9 mouse cellular contexts compared by ENCODE assay signal in the genomic region with DNA sequence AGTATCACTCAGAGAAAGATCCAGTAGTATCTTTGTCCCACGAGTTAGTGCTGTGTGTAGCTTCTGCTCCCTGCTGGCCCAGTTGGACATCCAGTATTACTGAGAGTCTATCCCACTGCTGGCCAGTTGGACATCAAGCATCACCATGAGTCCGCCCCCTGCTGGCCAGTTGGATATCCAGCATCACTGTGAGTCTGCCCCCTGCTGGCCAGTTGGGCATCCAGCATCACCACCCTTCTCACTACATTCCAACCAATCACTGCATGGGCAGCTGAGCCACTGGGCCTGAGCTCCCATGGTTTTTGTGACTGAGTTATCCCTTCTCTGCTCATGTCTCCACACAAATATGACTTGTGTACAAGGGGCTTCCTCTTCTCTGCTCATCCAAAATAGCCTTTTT. TPM values are rescaled to one million over a fixed set of nuclear protein-coding genes. Genes with fewer than 3 reads are reported as not detected.
DNase-seq lines count a peak whose midpoint lies in the region; ATAC-seq and TF ChIP-seq lines count a peak whose summit lies in the region.
"Had no signal": no experiment of that assay in that cellular context is flagged by ENCODE, and none has a peak within 500 bp of the region (broad histone marks: within the 10 kb centered on the region; RNA-seq: fewer than 3 reads in every experiment).

No protein-coding gene starts in this region.

- no peak overlapping the region for H3K4me2 ChIP-seq in kidney, embryonic 15.5 days

- H3K9me3 ChIP-seq in kidney, embryonic 15.5 days (replicated peaks), result no peaks in the 10 kb centered on the region
- H3K9me3 ChIP-seq in MEL (replicated peaks; ENCODE audit: insufficient read depth, low read length), result no peaks in the 10 kb centered on the region

- no peaks in the 10 kb centered on the region for H3K27me3 ChIP-seq in kidney, embryonic 15.5 days
- H3K27me3 ChIP-seq in MEL (ENCODE audit: control insufficient read depth in 1 of 2, insufficient read depth in 2 of 2, low read length in 2 of 2), result no peaks in the 10 kb centered on the region

- intact Hi-C loops in gastrocnemius, postnatal 36 days (cut with DNase I), result no loop called here

- no peaks in the 10 kb centered on the region for H3K4me1 ChIP-seq in kidney, embryonic 15.5 days
- no peaks in the 10 kb centered on the region for H3K4me1 ChIP-seq in MEL (ENCODE audit: control insufficient read depth in 1 of 2, insufficient read depth in 2 of 2, low read length in 2 of 2)

- H3K9ac ChIP-seq in kidney, embryonic 15.5 days, result no peak overlapping the region
- no peak overlapping the region for H3K9ac ChIP-seq in MEL (ENCODE audit: control insufficient read depth, low read depth, low read length, poor library complexity, severe bottlenecking)

- TF ChIP-seq POLR2A in MEL (IDR thresholded peaks at IDR 0.05; ENCODE audit: control insufficient read depth in 1 of 2, insufficient read depth in 1 of 2, low read depth in 1 of 2, low read length in 2 of 2, poor library complexity in 1 of 2), result no peak

- TF ChIP-seq RAD21 in MEL (IDR thresholded peaks at IDR 0.05; ENCODE audit: low read depth, low read length), result no peak

- TF ChIP-seq CTCF in MEL (IDR thresholded peaks at IDR 0.05 in 2 of 3, conservative IDR thresholded peaks at IDR 0.05 in 1 of 3; ENCODE audit: control insufficient read depth in 1 of 3, insufficient read depth in 1 of 3, low read depth in 2 of 3, low read length in 3 of 3, poor library complexity in 1 of 3, severe bottlenecking in 1 of 3), result peak; percentile 45 to 95 (median 73)

- WGBS in kidney, embryonic 15.5 days, result 91% methylated on average over 2 of the region's 2 CpGs

- no peak for ATAC-seq in kidney, embryonic 15.5 days (replicated peaks; ENCODE audit: low FRiP score)

- DNase-seq in kidney, adult 9 months, result peak; percentile 16
- DNase-seq in MEL (ENCODE audit: low read depth, low spot score), result peak; percentile 20
- DNase-seq in embryo, embryonic 11 days, result peak; percentile 25
- DNase-seq in lung, postnatal 36 days, result peak; percentile 59
- peak; percentile 52 for DNase-seq in testis, postnatal 14 days (ENCODE audit: low spot score)
- no peak for DNase-seq in ovary, postnatal 36 days (ENCODE audit: low spot score)
- no peak for DNase-seq in gastrocnemius, postnatal 36 days

- TF ChIP-seq EP300 in MEL (IDR thresholded peaks at IDR 0.05; ENCODE audit: low read depth in 1 of 2, low read length in 2 of 2), result no peak

- no peaks in the 10 kb centered on the region for H3K79me2 ChIP-seq in MEL (ENCODE audit: control insufficient read depth, insufficient read depth, low read length, poor library complexity)

- H3K36me3 ChIP-seq in kidney, embryonic 15.5 days, result peaks cover 24% of the 10 kb centered on the region
- H3K36me3 ChIP-seq in MEL (ENCODE audit: control insufficient read depth in 1 of 2, insufficient read depth in 2 of 2, low read length in 2 of 2), result no peaks in the 10 kb centered on the region; a peak in 1 of 4 replicates

- no peak overlapping the region for H3K4me3 ChIP-seq in kidney, embryonic 15.5 days (replicated peaks)
- no peak overlapping the region for H3K4me3 ChIP-seq in MEL (ENCODE audit: control insufficient read depth in 1 of 2, insufficient read depth in 1 of 2, low read depth in 2 of 2, low read length in 2 of 2)

- H3K27ac ChIP-seq in kidney, embryonic 15.5 days, result no peak overlapping the region
- no peak overlapping the region for H3K27ac ChIP-seq in MEL (ENCODE audit: control insufficient read depth, low read depth, low read length)
- H3K27ac ChIP-seq: macrophage had no signal

TF ChIP-seq in MEL, 35 proteins besides CTCF, POLR2A, EP300 and RAD21:
- TF ChIP-seq SMC3 (IDR thresholded peaks at IDR 0.05; ENCODE audit: low read depth, low read length) (peak; percentile 14; the same call in 1 of the 2 replicates), SIN3A (IDR thresholded peaks at IDR 0.05; ENCODE audit: low read length) (no peak)

RNA-seq across cellular contexts. Expression of a gene that starts 33.8 kb away (rescaled TPM):
- 9.3 and 11.5 TPM in 2 replicates for polyA plus RNA-seq in kidney, embryonic 15.5 days (2015; fragmentation: Nextera tagmentation; extraction: Ambion mirVana)
- 1.1 and 1.3 TPM in 2 replicates for total RNA-seq in MEL (2012; rRNA removed)
- 1 to 10 TPM in 1 of 2 experiments, not detected in 1; 1.3 TPM for polyA plus RNA-seq in MEL (2012; ENCODE audit: insufficient read depth in 1 of 2, insufficient read length in 2 of 2, low read depth in 1 of 2, low replicate concordance in 2 of 2, missing spikeins in 1 of 2)
- under 1 TPM; 0.35 to 0.41 TPM for total RNA-seq in gastrocnemius, postnatal 36 days (2021)

Comparison
In these comparisons a context has a peak if more than half of its experiments do, and no peak if none do; other contexts are left out.
1. DNase-seq: peak in kidney, adult 9 months (single experiment), MEL (single experiment), embryo, embryonic 11 days (single experiment), lung, postnatal 36 days (single experiment) and testis, postnatal 14 days (single experiment); none in ovary, postnatal 36 days (single experiment) and gastrocnemius, postnatal 36 days (0 of 2).